ENCODE assay signal across 12 mouse cellular contexts in genomic region chr12:80527727-80528389, GRCm38 (mm10). TPM values are rescaled to one million over a fixed set of nuclear protein-coding genes. Genes with fewer than 3 reads are reported as not detected.
DNase-seq lines count a peak whose midpoint lies in the region; ATAC-seq and TF ChIP-seq lines count a peak whose summit lies in the region.
"Had no signal": no experiment of that assay in that cellular context is flagged by ENCODE, and none has a peak within 500 bp of the region (broad histone marks: within the 10 kb centered on the region; RNA-seq: fewer than 3 reads in every experiment).

No protein-coding gene starts in this region.

- WGBS in neural tube, embryonic 13.5 days: 78% methylated on average over 5 of the region's 5 CpGs
- 55% methylated on average over 5 of the region's 5 CpGs for WGBS in forebrain, embryonic 15.5 days
- WGBS in olfactory bulb, adult 2 months: 43% methylated on average over 5 of the region's 5 CpGs
- WGBS in liver, embryonic 12.5 days (ENCODE audit: insufficient replicate concordance): 67% methylated on average over 5 of the region's 5 CpGs

- peaks cover 42% of the 10 kb centered on the region for H3K4me1 ChIP-seq in neural tube, embryonic 13.5 days (replicated peaks)
- H3K4me1 ChIP-seq in forebrain, embryonic 15.5 days: peaks cover 36% of the 10 kb centered on the region
- H3K4me1 ChIP-seq in olfactory bulb, adult 2 months (ENCODE audit: control insufficient read depth, insufficient read depth, low read length): peaks cover 54% of the 10 kb centered on the region
- peaks cover 10% of the 10 kb centered on the region for H3K4me1 ChIP-seq in liver, embryonic 12.5 days

- TF ChIP-seq CTCF in layer of hippocampus, adult 2 months (conservative IDR thresholded peaks at IDR 0.05): no peak
- no peak for TF ChIP-seq CTCF in olfactory bulb, adult 2 months (IDR thresholded peaks at IDR 0.05; ENCODE audit: insufficient read depth, low read depth, low read length)

- no peak overlapping the region for H3K4me3 ChIP-seq in neural tube, embryonic 13.5 days
- no peak overlapping the region for H3K4me3 ChIP-seq in forebrain, embryonic 15.5 days
- H3K4me3 ChIP-seq in layer of hippocampus, adult 2 months: no peak overlapping the region
- H3K4me3 ChIP-seq in olfactory bulb, adult 2 months (ENCODE audit: insufficient read depth, low read depth, low read length): no peak overlapping the region
- no peak overlapping the region for H3K4me3 ChIP-seq in liver, embryonic 12.5 days
- H3K4me3 ChIP-seq: kidney, embryonic 15.5 days had no signal

- H3K27me3 ChIP-seq in neural tube, embryonic 13.5 days: no peaks in the 10 kb centered on the region
- no peaks in the 10 kb centered on the region for H3K27me3 ChIP-seq in forebrain, embryonic 15.5 days
- peaks cover 50% of the 10 kb centered on the region for H3K27me3 ChIP-seq in liver, embryonic 12.5 days (replicated peaks)
- H3K27me3 ChIP-seq: kidney, embryonic 15.5 days had no signal

- peak overlapping the region; percentile 59 for H3K27ac ChIP-seq in neural tube, embryonic 13.5 days (replicated peaks)
- H3K27ac ChIP-seq in forebrain, embryonic 15.5 days (replicated peaks): peak overlapping the region; percentile 63
- H3K27ac ChIP-seq in layer of hippocampus, adult 2 months: peak overlapping the region; percentile 92
- H3K27ac ChIP-seq in olfactory bulb, adult 2 months (ENCODE audit: insufficient read depth, low read depth, low read length): peak overlapping the region; percentile 79
- H3K27ac ChIP-seq in liver, embryonic 12.5 days: no peak overlapping the region
- H3K27ac ChIP-seq: kidney, embryonic 15.5 days had no signal

- TF ChIP-seq POLR2A in olfactory bulb, adult 2 months (IDR thresholded peaks at IDR 0.05; ENCODE audit: insufficient read depth, low read depth, low read length): no peak

- peak; percentile 45; the same call in 1 of the 2 replicates for ATAC-seq in neural tube, embryonic 13.5 days (ENCODE audit: low read depth)
- ATAC-seq in forebrain, embryonic 15.5 days (replicated peaks): peak; percentile 33
- ATAC-seq in liver, embryonic 12.5 days: no peak
- ATAC-seq: Patski had no signal

- no peak overlapping the region for H3K9ac ChIP-seq in neural tube, embryonic 13.5 days
- H3K9ac ChIP-seq in forebrain, embryonic 15.5 days (replicated peaks): no peak overlapping the region
- no peak overlapping the region for H3K9ac ChIP-seq in liver, embryonic 12.5 days
- H3K9ac ChIP-seq: kidney, embryonic 15.5 days had no signal

- H3K4me2 ChIP-seq in neural tube, embryonic 13.5 days: no peak overlapping the region
- no peak overlapping the region for H3K4me2 ChIP-seq in forebrain, embryonic 15.5 days (replicated peaks)
- H3K4me2 ChIP-seq in liver, embryonic 12.5 days: no peak overlapping the region
- H3K4me2 ChIP-seq: kidney, embryonic 15.5 days had no signal

- no peaks in the 10 kb centered on the region for H3K36me3 ChIP-seq in neural tube, embryonic 13.5 days
- H3K36me3 ChIP-seq in forebrain, embryonic 15.5 days: no peaks in the 10 kb centered on the region
- no peaks in the 10 kb centered on the region for H3K36me3 ChIP-seq in liver, embryonic 12.5 days
- H3K36me3 ChIP-seq: kidney, embryonic 15.5 days had no signal

- no peaks in the 10 kb centered on the region for H3K9me3 ChIP-seq in neural tube, embryonic 13.5 days
- no peaks in the 10 kb centered on the region for H3K9me3 ChIP-seq in forebrain, embryonic 15.5 days
- no peaks in the 10 kb centered on the region for H3K9me3 ChIP-seq in liver, embryonic 12.5 days (replicated peaks)
- H3K9me3 ChIP-seq: kidney, embryonic 15.5 days had no signal

- no peak for DNase-seq in neural tube, embryonic 10.5 days (ENCODE audit: extremely low spot score, low spot score)
- DNase-seq in layer of hippocampus, adult 2 months (ENCODE audit: low spot score in 2 of 2): peak in 1 of 2 experiments; percentile 23
- DNase-seq in kidney, adult 11 months: no peak
- DNase-seq: heart, adult 11 months; lung, adult 18-20 months; thymus, postnatal 36 days had no signal

RNA-seq across cellular contexts. Expression of gene Galnt16, which starts 9.8 kb away (rescaled TPM):
- polyA plus RNA-seq in neural tube, embryonic 13.5 days (2015; fragmentation: Nextera tagmentation; extraction: Ambion mirVana): 27.9 and 28.9 TPM in 2 replicates
- 21.2 and 23.7 TPM in 2 replicates for polyA plus RNA-seq in forebrain, embryonic 15.5 days (2015; fragmentation: Nextera tagmentation; extraction: Ambion mirVana)
- 100 to 1,000 TPM; 166 to 181 TPM for total RNA-seq in layer of hippocampus, adult 2 months (2021)
- polyA plus RNA-seq in olfactory bulb, adult 2 months (2012; ENCODE audit: insufficient read depth, insufficient read length, low replicate concordance, missing spikeins): not detected in 2 replicates
- polyA plus RNA-seq in liver, embryonic 12.5 days (2016; fragmentation: Nextera tagmentation; extraction: Ambion mirVana): 0.28 and 0.48 TPM in 2 replicates
